Mouse (Mus musculus) limb, embryonic 12.5 days (tissue): ENCODE data around the gene B3gnt2. TPM values are rescaled to one million over a fixed set of nuclear protein-coding genes. Genes with fewer than 3 reads are reported as not detected.

Source experiments
- ATAC-seq: fragments of 200-750 bp; cut with Nextera tagmentation; 2 replicates; pipeline ENCODE4 v1.8.0; 2017; ENCODE audit warnings: low read depth, moderate TSS enrichment; ENCODE audit not compliant: insufficient number of reproducible peaks, insufficient read depth, low FRiP score, low TSS enrichment
- H3K27ac ChIP-seq: fragments of 300-500 bp; sonication (generic); 2 replicates; pipeline ENCODE4 v1.5.1; 2016; ENCODE audit warnings: mild to moderate bottlenecking, moderate library complexity
- H3K27me3 ChIP-seq: fragments of 300-500 bp; sonication (generic); 2 replicates; pipeline ENCODE4 v1.6.1; 2016; ENCODE audit warnings: mild to moderate bottlenecking, moderate library complexity
- H3K36me3 ChIP-seq: fragments of 300-500 bp; sonication (generic); 2 replicates; pipeline ENCODE4 v1.6.1; 2016; ENCODE audit warnings: mild to moderate bottlenecking, moderate library complexity
- H3K4me1 ChIP-seq: fragments of 300-500 bp; sonication (generic); replicated peaks from 2 replicates; pipeline ENCODE4 v1.6.1; 2016
- H3K4me2 ChIP-seq: fragments of 300-500 bp; sonication (generic); 2 replicates; pipeline ENCODE4 v1.6.1; 2016; ENCODE audit warnings: mild to moderate bottlenecking, moderate library complexity
- H3K4me3 ChIP-seq: fragments of 300-500 bp; sonication (generic); replicated peaks from 2 replicates; pipeline ENCODE4 v1.5.1; 2016; ENCODE audit warnings: mild to moderate bottlenecking
- H3K9ac ChIP-seq: fragments of 300-500 bp; sonication (generic); replicated peaks from 2 replicates; pipeline ENCODE4 v1.6.1; 2016; ENCODE audit warnings: mild to moderate bottlenecking, moderate library complexity
- H3K9me3 ChIP-seq: fragments of 300-500 bp; sonication (generic); 2 replicates; pipeline ENCODE4 v1.6.1; 2016; ENCODE audit warnings: mild to moderate bottlenecking, moderate library complexity
- WGBS: fragments of 180-500 bp; shearing (Covaris S2); methylation state at CpG from one replicate; pipeline ENCODE4 v1.1.7; 2016; 5-methylcytosine and 5-hydroxymethylcytosine counted together
- polyA plus RNA-seq: library from polyadenylated mRNA; unstranded; fragments of >200 nt; fragmentation: Nextera tagmentation; extraction: Ambion mirVana; gene quantifications from 2 replicates; pipeline ENCODE4 v1.2.1, GENCODE M21; 2016

Gene B3gnt2
- polyA plus RNA-seq, 1 experiment from 2014 or later = 4.1 TPM

- peaks cover 9% of the 10 kb centered on the region; the same call in 1 of the 2 replicates for H3K4me1 ChIP-seq
- no peak overlapping the region for H3K9ac ChIP-seq
- 41% methylated on average over 8 of the region's 8 CpGs for WGBS
- no peak overlapping the region for H3K27ac ChIP-seq
- H3K9me3 ChIP-seq = no peaks in the 10 kb centered on the region
- no peaks in the 10 kb centered on the region for H3K27me3 ChIP-seq
- no peak for ATAC-seq
- H3K4me2 ChIP-seq = no peak overlapping the region
- H3K4me3 ChIP-seq = no peak overlapping the region
- no peaks in the 10 kb centered on the region for H3K36me3 ChIP-seq
These were observed 13.6 kb downstream of the B3gnt2 start for GRCm38 (mm10) chr11:22846960-22847731.

GRCm38 (mm10) chr11:22846093-22846835, 14.5 kb downstream of the B3gnt2 start:
- H3K27me3 ChIP-seq = no peaks in the 10 kb centered on the region
- H3K9me3 ChIP-seq = no peaks in the 10 kb centered on the region
- no peak overlapping the region for H3K4me3 ChIP-seq
- no peak overlapping the region for H3K27ac ChIP-seq
- no peak overlapping the region for H3K4me2 ChIP-seq
- no peaks in the 10 kb centered on the region for H3K36me3 ChIP-seq
- H3K9ac ChIP-seq = no peak overlapping the region
- no peak for ATAC-seq
- H3K4me1 ChIP-seq = peaks cover 9% of the 10 kb centered on the region; the same call in 1 of the 2 replicates
- 53% methylated on average over 6 of the region's 6 CpGs for WGBS

GRCm38 (mm10) chr11:22844754-22845718, 15.7 kb downstream of the B3gnt2 start:
- no peaks in the 10 kb centered on the region for H3K27me3 ChIP-seq
- ATAC-seq = no peak
- H3K36me3 ChIP-seq = no peaks in the 10 kb centered on the region
- no peak overlapping the region for H3K9ac ChIP-seq
- no peak overlapping the region for H3K4me3 ChIP-seq
- WGBS = 65% methylated on average over 4 of the region's 4 CpGs
- H3K4me2 ChIP-seq = no peak overlapping the region
- no peaks in the 10 kb centered on the region for H3K9me3 ChIP-seq
- peaks cover 9% of the 10 kb centered on the region; the same call in 1 of the 2 replicates for H3K4me1 ChIP-seq
- no peak overlapping the region for H3K27ac ChIP-seq

GRCm38 (mm10) chr11:22839456-22839855, 21.3 kb downstream of the B3gnt2 start:
- no peaks in the 10 kb centered on the region for H3K4me1 ChIP-seq
- H3K4me2 ChIP-seq = no peak overlapping the region
- no peaks in the 10 kb centered on the region for H3K27me3 ChIP-seq
- 68% methylated on average over 3 of the region's 3 CpGs for WGBS
- H3K27ac ChIP-seq = no peak overlapping the region
- no peaks in the 10 kb centered on the region for H3K36me3 ChIP-seq
- ATAC-seq = no peak
- H3K9me3 ChIP-seq = no peaks in the 10 kb centered on the region
- H3K4me3 ChIP-seq = no peak overlapping the region
- no peak overlapping the region for H3K9ac ChIP-seq

GRCm38 (mm10) chr11:22838361-22838760, 22.4 kb downstream of the B3gnt2 start:
- no peak overlapping the region for H3K27ac ChIP-seq
- no peak overlapping the region for H3K4me3 ChIP-seq
- no peaks in the 10 kb centered on the region for H3K9me3 ChIP-seq
- H3K36me3 ChIP-seq = no peaks in the 10 kb centered on the region
- no peak for ATAC-seq
- no peaks in the 10 kb centered on the region for H3K4me1 ChIP-seq
- 71% methylated on average over 1 of the region's 1 CpGs for WGBS
- no peaks in the 10 kb centered on the region for H3K27me3 ChIP-seq
- H3K9ac ChIP-seq = no peak overlapping the region
- H3K4me2 ChIP-seq = no peak overlapping the region

- no peaks in the 10 kb centered on the region for H3K27me3 ChIP-seq
- H3K9ac ChIP-seq = no peak overlapping the region
- no peak overlapping the region for H3K27ac ChIP-seq
- no peaks in the 10 kb centered on the region for H3K36me3 ChIP-seq
- no peak overlapping the region for H3K4me3 ChIP-seq
- WGBS = 93% methylated on average over 10 of the region's 10 CpGs
- no peak overlapping the region for H3K4me2 ChIP-seq
- no peak for ATAC-seq
- no peaks in the 10 kb centered on the region for H3K4me1 ChIP-seq
- no peaks in the 10 kb centered on the region for H3K9me3 ChIP-seq
These were observed 24.5 kb downstream of the B3gnt2 start for GRCm38 (mm10) chr11:22836269-22836668.

GRCm38 (mm10) chr11:22832600-22832999, 28.2 kb downstream of the B3gnt2 start:
- no peaks in the 10 kb centered on the region for H3K4me1 ChIP-seq
- H3K27me3 ChIP-seq = no peaks in the 10 kb centered on the region
- H3K27ac ChIP-seq = no peak overlapping the region
- H3K36me3 ChIP-seq = no peaks in the 10 kb centered on the region
- no peaks in the 10 kb centered on the region for H3K9me3 ChIP-seq
- WGBS = 78% methylated on average over 4 of the region's 4 CpGs
- no peak overlapping the region for H3K4me3 ChIP-seq
- ATAC-seq = no peak
- H3K4me2 ChIP-seq = no peak overlapping the region
- no peak overlapping the region for H3K9ac ChIP-seq

GRCm38 (mm10) chr11:22831916-22832315, 28.8 kb downstream of the B3gnt2 start:
- Histone ChIP-seq H3K4me3 (no peak overlapping the region), H3K4me2 (no peak overlapping the region), H3K27ac (no peak overlapping the region), H3K27me3 (no peaks in the 10 kb centered on the region), H3K36me3 (no peaks in the 10 kb centered on the region), H3K9me3 (no peaks in the 10 kb centered on the region), H3K9ac (no peak overlapping the region), H3K4me1 (no peaks in the 10 kb centered on the region)
- WGBS = 85% methylated on average over 11 of the region's 11 CpGs
- ATAC-seq = no peak

GRCm38 (mm10) chr11:22830684-22831083, 30.1 kb downstream of the B3gnt2 start:
- H3K27ac ChIP-seq = no peak overlapping the region
- no peaks in the 10 kb centered on the region for H3K9me3 ChIP-seq
- WGBS = 76% methylated on average over 6 of the region's 6 CpGs
- ATAC-seq = no peak
- H3K4me1 ChIP-seq = no peaks in the 10 kb centered on the region
- no peak overlapping the region for H3K4me2 ChIP-seq
- H3K27me3 ChIP-seq = no peaks in the 10 kb centered on the region
- H3K4me3 ChIP-seq = no peak overlapping the region
- H3K9ac ChIP-seq = no peak overlapping the region
- no peaks in the 10 kb centered on the region for H3K36me3 ChIP-seq

- Histone ChIP-seq H3K4me2 (no peak overlapping the region), H3K27ac (no peak overlapping the region), H3K4me3 (no peak overlapping the region), H3K27me3 (no peaks in the 10 kb centered on the region), H3K9ac (no peak overlapping the region), H3K9me3 (no peaks in the 10 kb centered on the region), H3K36me3 (no peaks in the 10 kb centered on the region), H3K4me1 (no peaks in the 10 kb centered on the region)
- no peak for ATAC-seq
- WGBS = 66% methylated on average over 5 of the region's 5 CpGs
These were observed 30.6 kb downstream of the B3gnt2 start for GRCm38 (mm10) chr11:22830179-22830611.
